Mouse (Mus musculus): Measurements from ENCODE around the gene Olfr1225.
"Not testable (repeated sequence)": the region's sequence is repeated elsewhere in the genome, so short reads cannot be mapped to it uniquely, and the experiment has no call there.

GRCm38 (mm10) chr2:89164711-89165110 is 9.8 kb downstream of the Olfr1225 start:
- not testable (repeated sequence) for TF ChIP-seq POLR2A, CTCF (IDR thresholded peaks at IDR 0.05; ENCODE audit: extremely low read depth, insufficient read depth, low read length)

Measured in cortical plate, adult 2 months (tissue).